Mouse (Mus musculus) natural killer cell, adult 2 months (primary cell): ENCODE measurements around the gene Acadvl.
"Not testable (repeated sequence)": the region's sequence is repeated elsewhere in the genome, so short reads cannot be mapped to it uniquely, and the experiment has no call there.

Experiments
- DNase-seq, 2 experiments: peaks; one replicate each; pipeline ENCODE4 v3.0.0; 2022; ENCODE audit warnings: low spot score in 2 of 2

Gene Acadvl

GRCm38 (mm10) chr11:70027397-70027796 lies 12.2 kb upstream of the Acadvl start:
- no peak for DNase-seq

GRCm38 (mm10) chr11:70026689-70027088 lies 11.5 kb upstream of the Acadvl start:
- DNase-seq, result no peak

GRCm38 (mm10) chr11:70024151-70024514 lies 8.9 kb upstream of the Acadvl start:
- no peak for DNase-seq

GRCm38 (mm10) chr11:70023481-70024150 lies 8.4 kb upstream of the Acadvl start:
- no peak for DNase-seq

GRCm38 (mm10) chr11:70021264-70022132 lies 6.3 kb upstream of the Acadvl start:
- DNase-seq, result peak; percentile 97

GRCm38 (mm10) chr11:70020731-70021263 lies 5.6 kb upstream of the Acadvl start:
- DNase-seq, result peak; percentile 70 to 73

GRCm38 (mm10) chr11:70020022-70020631 lies 4.9 kb upstream of the Acadvl start:
- DNase-seq, result no peak

GRCm38 (mm10) chr11:70019495-70020021 lies 4.3 kb upstream of the Acadvl start:
- DNase-seq, result no peak

- DNase-seq, result no peak
Observed at GRCm38 (mm10) chr11:70018131-70018990, 3.1 kb upstream of the Acadvl start.

- no peak for DNase-seq
Observed at GRCm38 (mm10) chr11:70017199-70017767, 2.1 kb upstream of the Acadvl start.

GRCm38 (mm10) chr11:70016669-70017068 lies 1.5 kb upstream of the Acadvl start, which contains the start of gene Dlg4:
Gene Dlg4 (plus strand): TSS chr11:70016942.
- no peak for DNase-seq

GRCm38 (mm10) chr11:70016177-70016576 lies 966 bp upstream of the Acadvl start:
- not testable (repeated sequence) for DNase-seq

GRCm38 (mm10) chr11:70015677-70016076 lies 466 bp upstream of the Acadvl start:
- no peak for DNase-seq

GRCm38 (mm10) chr11:70014051-70014450 lies 1.2 kb downstream of the Acadvl start:
- no peak for DNase-seq

GRCm38 (mm10) chr11:70013408-70013807 lies 1.8 kb downstream of the Acadvl start:
- no peak for DNase-seq

GRCm38 (mm10) chr11:70012931-70013330 lies 2.3 kb downstream of the Acadvl start:
- DNase-seq, result no peak

- no peak for DNase-seq
Observed at GRCm38 (mm10) chr11:70010961-70011360, 4.2 kb downstream of the Acadvl start.

- no peak for DNase-seq
Observed at GRCm38 (mm10) chr11:70010548-70010947, 4.7 kb downstream of the Acadvl start.

GRCm38 (mm10) chr11:70010033-70010432 lies 5.2 kb downstream of the Acadvl start:
- no peak for DNase-seq

GRCm38 (mm10) chr11:70005521-70005920 lies 9.7 kb downstream of the Acadvl start:
- DNase-seq, result peak; percentile 49 to 54

GRCm38 (mm10) chr11:70002471-70002870 lies 12.7 kb downstream of the Acadvl start:
- no peak for DNase-seq
